Mouse (Mus musculus): ENCODE measurements at regions not wholly inside any gene's neighbourhood (a gene's known extent, or its start where the extent isn't known, plus 50 kb on each side); places are given as distances from the start of the nearest gene placed in this dataset.

- DNase-seq: no peak
Measured at GRCm38 (mm10) chr1:137549659-137550058, 589.4 kb upstream of the Nr5a2 start.

GRCm38 (mm10) chr1:137545666-137546065 lies 585.4 kb upstream of the Nr5a2 start:
- no peak for DNase-seq

GRCm38 (mm10) chr1:137543828-137544227 lies 583.6 kb upstream of the Nr5a2 start:
- no peak for DNase-seq

- no peak for DNase-seq
Measured at GRCm38 (mm10) chr1:137541453-137541852, 581.2 kb upstream of the Nr5a2 start.

GRCm38 (mm10) chr1:137539424-137540116 lies 579.3 kb upstream of the Nr5a2 start:
- DNase-seq: no peak

GRCm38 (mm10) chr1:137514750-137515149 lies 554.5 kb upstream of the Nr5a2 start:
- no peak for DNase-seq

GRCm38 (mm10) chr1:137503704-137504422 lies 543.6 kb upstream of the Nr5a2 start:
- peak; percentile 27 for DNase-seq

GRCm38 (mm10) chr1:137488226-137488625 lies 528.0 kb upstream of the Nr5a2 start:
- DNase-seq: peak; percentile 21

GRCm38 (mm10) chr1:137478459-137478858 lies 518.2 kb upstream of the Nr5a2 start:
- DNase-seq: no peak

- no peak for DNase-seq
Measured at GRCm38 (mm10) chr1:137477239-137477638, 517.0 kb upstream of the Nr5a2 start.

- no peak for DNase-seq
Measured at GRCm38 (mm10) chr1:137474858-137475257, 514.6 kb upstream of the Nr5a2 start.

GRCm38 (mm10) chr1:137473800-137474685 lies 513.8 kb upstream of the Nr5a2 start:
- DNase-seq: peak; percentile 8

- DNase-seq: no peak
Measured at GRCm38 (mm10) chr1:137464971-137465370, 504.7 kb upstream of the Nr5a2 start.

GRCm38 (mm10) chr1:137461189-137461588 lies 500.9 kb upstream of the Nr5a2 start:
- DNase-seq: no peak

GRCm38 (mm10) chr1:137453446-137454208 lies 493.4 kb upstream of the Nr5a2 start:
- DNase-seq: peak; percentile 5

GRCm38 (mm10) chr1:137452749-137453148 lies 492.5 kb upstream of the Nr5a2 start:
- DNase-seq: no peak

- no peak for DNase-seq
Measured at GRCm38 (mm10) chr1:137446497-137446896, 486.2 kb upstream of the Nr5a2 start.

- no peak for DNase-seq
Measured at GRCm38 (mm10) chr1:137428110-137428509, 467.9 kb upstream of the Nr5a2 start.

GRCm38 (mm10) chr1:137418388-137418787 lies 458.1 kb upstream of the Nr5a2 start:
- DNase-seq: no peak

GRCm38 (mm10) chr1:137396736-137397135 lies 436.5 kb upstream of the Nr5a2 start:
- DNase-seq: no peak

- no peak for DNase-seq
Measured at GRCm38 (mm10) chr1:137387509-137387908, 427.3 kb upstream of the Nr5a2 start.
